Mouse (Mus musculus) bone marrow macrophage, adult 2 months (primary cell): ENCODE data around the gene Spire2. TPM values are rescaled to one million over a fixed set of nuclear protein-coding genes. Genes with fewer than 3 reads are reported as not detected.

Source experiments
- H3K27ac ChIP-seq: 2 replicates; pipeline ENCODE4 v1.5.1; 2012; ENCODE audit warnings: low read depth, low read length; ENCODE audit not compliant: insufficient read depth
- H3K4me1 ChIP-seq: 2 replicates; pipeline ENCODE4 v1.6.1; 2012; ENCODE audit warnings: low read length; ENCODE audit not compliant: control insufficient read depth, insufficient read depth
- H3K4me3 ChIP-seq: 2 replicates; pipeline ENCODE4 v1.5.1; 2012; ENCODE audit warnings: mild to moderate bottlenecking, low read length, moderate library complexity; ENCODE audit not compliant: insufficient read depth
- CTCF ChIP-seq: IDR thresholded peaks from 2 replicates; pipeline ENCODE4 v1.5.1; 2012; ENCODE audit warnings: low read depth, mild to moderate bottlenecking, low read length, moderate library complexity
- POLR2A ChIP-seq: IDR thresholded peaks from 2 replicates; pipeline ENCODE4 v1.6.1; 2012; ENCODE audit warnings: mild to moderate bottlenecking, low read depth, low read length, borderline replicate concordance
- polyA plus RNA-seq: library from polyadenylated mRNA; stranded (reverse); fragments of >200 nt; gene quantifications from 2 replicates; pipeline ENCODE4 v1.2.4, GENCODE M21; 2012; ENCODE audit not compliant: missing spikeins, insufficient read depth, insufficient read length

The Spire2 gene
- polyA plus RNA-seq, 1 experiment: not detected

DNA sequence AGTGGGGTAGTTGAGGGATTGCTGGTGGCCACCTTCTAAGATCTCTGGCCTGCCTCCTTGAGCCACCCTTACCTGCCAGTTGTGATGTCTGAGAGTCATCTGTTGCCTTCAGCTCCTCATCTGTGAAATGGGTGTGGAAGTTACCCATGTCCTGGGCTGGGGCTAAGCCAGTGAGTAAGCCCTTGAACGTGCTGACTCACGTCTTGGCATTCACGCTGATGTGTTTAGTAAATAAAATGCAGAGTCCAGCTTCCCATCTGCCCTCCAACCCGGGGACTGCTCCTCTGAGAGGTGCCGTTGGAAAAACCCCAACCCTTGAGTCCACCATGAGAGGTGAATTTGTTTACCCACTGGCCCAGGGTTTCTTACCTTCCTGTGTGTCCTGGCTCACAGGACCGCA lies 13.3 kb downstream of the Spire2 start:
- Histone ChIP-seq H3K4me1 (peaks cover 19% of the 10 kb centered on the region), H3K27ac (no peak overlapping the region), H3K4me3 (no peak overlapping the region)
- TF ChIP-seq CTCF (no peak), POLR2A (no peak)

DNA sequence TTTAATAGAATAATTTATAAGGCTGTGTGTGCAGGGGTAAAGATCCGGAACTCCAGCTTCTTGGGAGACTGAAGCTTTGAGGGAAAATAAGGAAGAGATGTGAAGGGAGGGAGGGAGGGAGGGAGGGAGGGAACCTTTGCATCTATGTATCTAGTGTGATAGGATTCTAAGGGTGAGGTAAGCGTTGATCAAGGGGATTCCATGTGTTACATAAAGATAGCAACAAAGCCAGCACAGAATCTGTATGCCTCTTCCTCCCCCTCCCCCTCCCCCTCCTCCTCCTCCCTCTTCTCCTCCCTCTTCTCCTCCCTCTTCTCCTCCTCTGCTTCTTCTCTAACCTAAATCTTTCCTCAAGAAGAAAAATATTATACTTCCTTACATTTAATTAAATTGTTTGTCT lies 14.8 kb downstream of the Spire2 start:
- Histone ChIP-seq H3K4me3 (no peak overlapping the region), H3K27ac (no peak overlapping the region), H3K4me1 (peaks cover 16% of the 10 kb centered on the region)
- no peak for TF ChIP-seq POLR2A
- TF ChIP-seq CTCF: no peak

DNA sequence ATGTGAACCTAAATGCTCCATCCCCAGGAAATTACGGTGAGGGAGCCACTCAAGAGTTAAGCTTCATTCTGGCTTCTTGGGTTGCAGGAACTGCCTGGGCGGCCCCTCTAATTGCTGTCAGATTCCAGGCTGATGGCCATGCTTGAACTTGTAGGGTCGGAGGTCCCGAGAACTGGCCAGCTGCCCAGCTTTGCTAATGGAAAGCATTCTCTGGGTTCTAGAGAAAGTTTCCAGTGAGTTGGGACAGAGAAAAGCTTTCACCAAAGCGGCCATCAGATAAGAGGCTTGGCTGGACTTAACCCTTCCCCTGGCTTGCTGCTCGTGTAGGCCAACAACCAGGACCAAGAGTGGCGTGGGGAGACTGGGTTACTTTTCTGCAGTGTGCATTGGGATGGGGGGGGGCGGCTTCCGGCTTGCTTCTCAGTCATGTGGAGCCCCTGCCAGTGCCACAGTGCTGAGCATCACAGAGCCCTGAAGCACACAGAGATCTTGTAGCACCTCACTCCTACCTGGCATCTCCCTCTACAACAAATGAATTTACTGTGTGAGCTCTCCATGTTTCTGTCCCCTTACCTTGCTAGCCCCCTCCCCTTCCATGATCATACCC lies 15.8 kb downstream of the Spire2 start:
- H3K4me3 ChIP-seq: no peak overlapping the region
- H3K4me1 ChIP-seq: peaks cover 7% of the 10 kb centered on the region
- no peak overlapping the region for H3K27ac ChIP-seq
- no peak for TF ChIP-seq POLR2A
- no peak for TF ChIP-seq CTCF

DNA sequence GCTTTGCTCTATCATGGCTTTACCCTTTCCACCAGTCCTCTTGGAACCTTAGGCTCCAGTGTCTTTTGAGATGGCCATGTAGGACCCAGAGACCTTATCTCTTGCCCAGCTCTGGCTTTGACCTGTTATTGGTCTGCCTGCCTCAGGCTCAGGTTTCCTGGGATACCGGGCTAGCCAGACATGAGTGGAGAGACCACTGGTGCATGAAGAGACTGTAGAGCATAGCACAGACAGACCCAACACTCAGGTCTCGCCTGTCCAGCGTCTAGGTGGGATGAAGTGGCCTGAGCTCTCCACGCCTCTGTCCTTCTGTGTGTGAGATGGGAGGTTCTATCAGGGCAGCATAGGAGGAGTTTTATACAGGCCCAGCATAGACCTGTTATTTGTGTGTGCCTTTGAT lies 16.6 kb downstream of the Spire2 start:
- no peak for TF ChIP-seq POLR2A
- TF ChIP-seq CTCF: no peak
- Histone ChIP-seq H3K4me3 (no peak overlapping the region), H3K4me1 (no peaks in the 10 kb centered on the region), H3K27ac (no peak overlapping the region)

DNA sequence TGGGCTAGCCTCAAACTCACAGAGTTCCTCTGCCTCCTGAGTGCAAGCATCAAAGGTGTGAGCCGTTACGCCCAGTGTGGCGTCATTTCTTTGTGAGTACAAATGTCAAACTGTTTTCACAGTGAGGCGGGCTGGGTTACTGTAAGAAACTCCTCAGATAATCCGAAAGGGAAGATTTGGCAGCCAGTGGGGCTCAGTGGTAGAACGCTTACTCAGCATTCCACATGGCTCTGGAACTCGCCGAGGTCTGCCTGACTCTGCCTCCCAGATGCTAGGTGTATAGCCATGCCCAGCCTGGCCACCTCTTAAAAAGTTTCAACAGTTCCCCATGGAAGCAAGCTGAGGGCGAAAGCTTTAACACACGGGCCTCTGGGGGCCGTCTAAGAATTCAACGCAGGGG lies 19.6 kb downstream of the Spire2 start:
- Histone ChIP-seq H3K4me3 (no peak overlapping the region), H3K4me1 (no peaks in the 10 kb centered on the region), H3K27ac (no peak overlapping the region)
- TF ChIP-seq CTCF (no peak), POLR2A (no peak)

DNA sequence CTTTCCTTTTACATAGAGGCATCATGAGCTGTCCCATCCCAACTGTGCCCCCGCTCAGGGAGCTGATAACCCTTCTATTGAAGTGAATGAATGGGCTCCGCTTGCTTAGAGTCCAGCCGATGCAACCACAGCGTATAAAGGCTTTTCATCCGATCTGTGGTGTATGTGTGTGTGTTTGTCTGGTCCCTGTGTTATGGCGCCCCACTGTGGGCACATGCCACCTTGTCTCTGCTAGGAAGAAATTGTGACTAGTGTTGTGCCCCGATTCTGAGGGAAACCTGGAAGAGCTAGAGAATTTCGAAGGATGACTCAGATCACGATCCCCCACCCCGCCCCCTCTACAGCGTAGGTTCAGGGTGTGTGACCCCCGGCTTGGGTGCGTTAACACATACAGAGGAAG lies 20.3 kb downstream of the Spire2 start:
- Histone ChIP-seq H3K27ac (no peak overlapping the region), H3K4me1 (no peaks in the 10 kb centered on the region), H3K4me3 (no peak overlapping the region)
- no peak for TF ChIP-seq POLR2A
- peak; percentile 50; the same call in 1 of the 2 replicates for TF ChIP-seq CTCF

DNA sequence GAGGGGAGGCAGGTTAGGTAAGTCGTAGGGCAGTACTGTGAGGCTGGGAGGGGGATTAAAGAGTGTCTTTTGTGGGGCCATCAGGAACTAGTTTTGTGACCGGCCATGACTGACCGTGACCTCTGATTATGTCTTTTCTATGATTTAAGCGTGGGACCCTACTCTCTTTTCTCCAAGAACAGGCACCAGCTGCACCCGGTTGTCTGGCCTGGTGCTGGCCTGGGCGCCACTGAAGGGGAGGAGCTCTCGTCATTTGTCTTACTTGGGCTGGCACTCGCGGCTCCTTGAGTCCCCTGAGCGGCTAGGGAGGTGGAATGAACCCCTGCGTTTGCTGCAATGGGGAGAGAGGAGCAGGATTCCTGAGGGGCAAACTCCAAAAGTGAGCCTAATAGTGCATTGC lies 20.7 kb downstream of the Spire2 start:
- Histone ChIP-seq H3K4me3 (no peak overlapping the region), H3K27ac (no peak overlapping the region), H3K4me1 (no peaks in the 10 kb centered on the region)
- TF ChIP-seq CTCF (no peak), POLR2A (no peak)

DNA sequence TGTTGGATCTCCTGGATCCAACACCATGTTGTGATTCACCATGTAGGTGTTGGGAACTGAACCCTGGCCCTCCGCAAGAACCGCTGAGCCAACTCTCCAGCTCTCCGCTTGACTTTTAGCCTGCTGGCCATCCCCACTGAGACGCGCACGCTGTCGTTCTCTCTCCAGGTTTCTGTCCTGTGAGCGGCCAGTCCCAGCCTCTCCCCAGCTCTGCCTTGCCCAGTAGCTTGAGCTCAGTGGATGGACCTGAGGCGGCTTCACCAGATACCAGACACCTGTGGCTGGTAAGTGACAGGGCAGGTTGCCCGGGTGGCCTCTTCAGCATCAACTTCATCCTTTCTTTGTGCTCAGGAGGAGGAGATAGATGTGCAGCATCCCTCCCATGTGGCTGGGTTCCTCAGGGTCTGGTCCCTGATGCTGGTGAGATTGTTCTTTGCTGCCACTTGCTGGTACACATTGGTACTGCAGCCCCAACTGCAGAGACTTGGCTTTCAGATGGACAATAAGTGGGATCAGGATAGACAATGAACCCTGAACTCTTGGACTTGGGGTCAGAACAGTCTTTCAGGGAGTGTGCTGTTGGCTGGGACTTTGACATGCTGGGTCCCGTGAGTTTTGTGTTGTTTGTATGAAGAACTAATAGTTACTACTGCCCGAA lies 28.7 kb downstream of the Spire2 start:
- TF ChIP-seq CTCF: peak; percentile 77
- TF ChIP-seq POLR2A: no peak

DNA sequence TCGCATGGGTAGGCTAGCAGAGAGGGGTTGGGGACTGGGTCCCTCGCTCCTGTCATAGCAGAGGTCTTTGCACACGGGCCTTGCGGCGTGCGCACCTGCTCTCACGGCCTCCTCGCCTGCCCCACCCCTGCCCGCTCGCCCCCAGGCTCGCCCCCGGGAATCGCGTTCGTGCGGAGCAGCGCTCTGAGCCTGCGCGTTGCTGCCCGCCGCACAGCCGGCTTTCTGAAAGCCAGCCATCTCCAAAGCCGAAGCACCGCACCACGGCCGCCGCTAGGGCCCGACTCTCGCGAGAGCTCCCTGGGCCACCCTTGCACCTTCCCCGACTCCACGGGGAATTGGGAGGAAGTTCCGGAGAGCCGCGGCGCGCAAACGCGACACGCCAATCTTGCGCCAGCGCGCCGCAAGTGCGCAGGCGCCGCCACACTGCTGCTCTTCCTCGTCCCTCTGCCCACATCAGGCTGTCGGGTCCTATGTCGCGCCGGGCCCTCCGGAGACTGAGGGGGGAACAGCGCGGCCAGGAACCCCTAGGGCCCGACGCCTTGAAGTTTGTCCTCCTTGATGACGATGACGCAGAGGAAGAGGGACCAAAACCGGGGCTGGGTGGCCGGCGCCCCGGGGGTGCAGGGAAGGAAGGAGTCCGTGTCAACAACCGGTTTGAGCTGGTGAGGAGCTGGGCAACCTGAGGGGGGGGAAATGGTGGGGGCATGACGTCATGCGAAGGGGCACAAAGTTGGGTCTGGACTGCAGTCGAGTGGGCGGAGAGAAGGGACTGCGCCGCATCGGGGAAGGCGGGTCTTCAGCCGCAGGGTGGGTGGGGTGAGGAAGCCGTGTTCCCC lies 41.1 kb downstream of the Spire2 start, which contains the start of gene Tcf25:
Gene Tcf25 (plus strand): TSS at position 351 of the 836 bp plus-strand sequence.
- Histone ChIP-seq H3K4me3 (peak within 1 kb of the TSS; percentile 94), H3K4me1 (peaks cover 8% of the 10 kb centered on the region; the same call in 1 of the 2 replicates), H3K27ac (peak within 1 kb of the TSS; percentile 93)
- TF ChIP-seq CTCF (no peak), POLR2A (no peak)

More for the DNA sequence above, 28.7 kb downstream of the Spire2 start:
- Histone ChIP-seq H3K4me1 (no peaks in the 10 kb centered on the region), H3K4me3 (no peak overlapping the region), H3K27ac (no peak overlapping the region)

DNA sequence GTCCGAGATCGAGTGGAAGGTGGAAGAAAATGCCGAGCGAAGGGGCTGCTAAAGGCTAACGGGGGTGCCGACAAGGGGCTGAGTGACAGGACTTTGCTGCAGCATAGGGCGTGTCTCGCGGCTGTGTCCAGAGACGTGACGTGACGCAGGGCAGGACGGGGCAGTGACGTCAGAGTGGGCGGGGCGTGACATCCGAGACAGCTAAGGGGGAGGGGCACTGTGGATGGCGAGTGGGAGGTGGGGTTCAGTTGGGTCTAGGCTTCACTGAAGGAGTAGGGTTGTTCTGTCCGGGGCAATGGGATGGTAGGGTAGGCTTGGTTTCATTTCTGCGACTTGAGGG lies 41.7 kb downstream of the Spire2 start:
- TF ChIP-seq CTCF (no peak), POLR2A (no peak)
- Histone ChIP-seq H3K4me1 (peaks cover 8% of the 10 kb centered on the region; the same call in 1 of the 2 replicates), H3K27ac (peak overlapping the region; percentile 93), H3K4me3 (peak overlapping the region; percentile 94)
